Mouse (Mus musculus): ENCODE measurements around the gene Etfdh. TPM values are rescaled to one million over a fixed set of nuclear protein-coding genes. Genes with fewer than 3 reads are reported as not detected.

Etfdh gene
- polyA plus RNA-seq (2015; fragmentation: Illumina TruSeq; extraction: RNeasy Lipid Tissue Mini Kit (QIAGEN cat#74804); ENCODE audit: insufficient read depth, low read depth, low replicate concordance): 9.7 TPM

GRCm38 (mm10) chr3:79629416-79629730 lies at the start of gene Etfdh:
Gene Etfdh, minus strand, starts transcription at chr3:79629500.

GRCm38 (mm10) chr3:79628561-79629415 lies 512 bp downstream of the Etfdh start, which contains the start of gene 4930579G24Rik:
Gene 4930579G24Rik, plus strand, starts transcription at chr3:79629079.

GRCm38 (mm10) chr3:79590863-79591792 lies 38.2 kb downstream of the Etfdh start, which contains the start of gene Ppid:
Gene Ppid, plus strand, starts transcription at chr3:79591342.

DNA sequence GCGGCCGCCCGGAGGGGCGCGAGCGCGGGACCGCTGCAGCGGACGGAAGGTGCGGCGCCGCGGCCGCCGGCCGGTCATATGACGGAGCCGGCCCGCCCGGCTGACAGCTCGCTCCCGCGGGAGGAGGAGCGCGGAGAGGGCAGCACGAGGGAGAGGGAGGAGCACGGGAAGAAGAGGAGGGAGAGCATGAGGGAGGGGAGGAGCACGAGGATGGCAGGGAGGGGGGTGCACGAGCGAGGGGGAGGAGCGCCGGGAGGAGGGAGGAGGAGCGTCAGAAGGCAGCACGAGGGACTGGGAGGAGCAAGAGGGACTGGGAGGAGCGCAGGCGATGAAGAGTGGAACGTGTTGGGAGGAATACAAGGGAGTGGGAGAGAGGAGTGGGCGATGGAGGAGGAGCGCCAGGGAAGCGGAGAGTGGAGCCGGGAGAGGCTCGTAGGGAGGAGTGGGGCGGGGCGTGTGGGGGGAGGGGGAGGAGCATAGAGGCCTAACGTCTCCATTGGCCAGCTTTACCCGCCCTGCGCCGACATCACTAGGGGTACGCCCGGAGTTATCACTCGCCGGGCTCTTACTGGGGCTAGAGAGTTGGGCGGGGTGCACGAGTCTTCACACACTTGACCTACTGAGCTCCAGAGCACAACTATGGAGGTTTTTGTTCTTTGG lies 61.5 kb downstream of the Etfdh start, which contains the start of gene Fnip2:
TSS of gene Fnip2 (minus strand) at position 94 of the 660 bp plus-strand sequence.

Other genes starting within 250 kb of the Etfdh start
- 6.1 TPM for gene Fnip2, start 61.7 kb downstream of the Etfdh start, polyA plus RNA-seq (2015; fragmentation: Illumina TruSeq; extraction: RNeasy Lipid Tissue Mini Kit (QIAGEN cat#74804); ENCODE audit: insufficient read depth, low read depth, low replicate concordance)
- 20.3 TPM for gene Ppid, start 38.2 kb downstream of the Etfdh start, polyA plus RNA-seq (2015; fragmentation: Illumina TruSeq; extraction: RNeasy Lipid Tissue Mini Kit (QIAGEN cat#74804); ENCODE audit: insufficient read depth, low read depth, low replicate concordance)
- 0.41 TPM for gene 4930579G24Rik, start 421 bp downstream of the Etfdh start, polyA plus RNA-seq (2015; fragmentation: Illumina TruSeq; extraction: RNeasy Lipid Tissue Mini Kit (QIAGEN cat#74804); ENCODE audit: insufficient read depth, low read depth, low replicate concordance)
- not detected for gene Rxfp1, start 108.4 kb upstream of the Etfdh start, polyA plus RNA-seq (2015; fragmentation: Illumina TruSeq; extraction: RNeasy Lipid Tissue Mini Kit (QIAGEN cat#74804); ENCODE audit: insufficient read depth, low read depth, low replicate concordance)
- not detected for gene Tmem144, start 223.3 kb upstream of the Etfdh start, polyA plus RNA-seq (2015; fragmentation: Illumina TruSeq; extraction: RNeasy Lipid Tissue Mini Kit (QIAGEN cat#74804); ENCODE audit: insufficient read depth, low read depth, low replicate concordance)

Data from pancreas, adult 10 weeks (tissue).